Mouse (Mus musculus) intestine, postnatal 0 days (tissue): ENCODE results near the gene Nid1. TPM values are rescaled to one million over a fixed set of nuclear protein-coding genes. Genes with fewer than 3 reads are reported as not detected.
"Not testable (repeated sequence)": the region's sequence is repeated elsewhere in the genome, so short reads cannot be mapped to it uniquely, and the experiment has no call there.

Source experiments
- ATAC-seq: fragments of 200-750 bp; cut with Nextera tagmentation; 2 replicates; pipeline ENCODE4 v1.8.0; 2017; ENCODE audit warnings: mild to moderate bottlenecking, moderate TSS enrichment, moderate library complexity
- H3K27ac ChIP-seq: fragments of 300-500 bp; sonication (generic); 2 replicates; pipeline ENCODE4 v1.5.1; 2014; ENCODE audit warnings: mild to moderate bottlenecking, low read depth, low read length, moderate library complexity
- H3K27me3 ChIP-seq: fragments of 300-500 bp; sonication (generic); replicated peaks from 2 replicates; pipeline ENCODE4 v1.6.1; 2014; ENCODE audit warnings: low read length, mixed read lengths; ENCODE audit not compliant: control insufficient read depth, insufficient read depth
- H3K36me3 ChIP-seq: fragments of 300-500 bp; sonication (generic); 2 replicates; pipeline ENCODE4 v1.6.1; 2014; ENCODE audit warnings: mild to moderate bottlenecking, moderate library complexity; ENCODE audit not compliant: control insufficient read depth, insufficient read depth
- H3K4me1 ChIP-seq: fragments of 300-500 bp; sonication (generic); replicated peaks from 2 replicates; pipeline ENCODE4 v1.6.1; 2014; ENCODE audit warnings: antibody characterized with exemption, low read length, mixed read lengths; ENCODE audit not compliant: control insufficient read depth, insufficient read depth
- H3K4me2 ChIP-seq: fragments of 300-500 bp; sonication (generic); replicated peaks from 2 replicates; pipeline ENCODE4 v1.6.1; 2014; ENCODE audit warnings: low read depth, mild to moderate bottlenecking, moderate library complexity
- H3K4me3 ChIP-seq: fragments of 300-500 bp; sonication (generic); 2 replicates; pipeline ENCODE4 v1.5.1; 2014; ENCODE audit warnings: low read depth, low read length
- H3K9ac ChIP-seq: fragments of 300-500 bp; sonication (generic); 2 replicates; pipeline ENCODE4 v1.6.1; 2014; ENCODE audit warnings: mild to moderate bottlenecking, low read depth, low read length
- H3K9me3 ChIP-seq: fragments of 300-500 bp; sonication (generic); 2 replicates; pipeline ENCODE4 v1.6.1; 2016; ENCODE audit warnings: mixed run types; ENCODE audit not compliant: control insufficient read depth
- WGBS: fragments of 180-500 bp; shearing (Covaris S2); extraction: QIAGEN DNeasy Blood & Tissue Kit; methylation state at CpG from one replicate; pipeline ENCODE4 v1.1.7; 2014; 5-methylcytosine and 5-hydroxymethylcytosine counted together
- polyA plus RNA-seq: library from polyadenylated mRNA; unstranded; fragments of >200 nt; fragmentation: Nextera tagmentation; extraction: Ambion mirVana; gene quantifications from 2 replicates; pipeline ENCODE4 v1.2.1, GENCODE M21; 2015

Nid1 gene
- 34.8 and 36.0 TPM in 2 replicates for polyA plus RNA-seq

DNA sequence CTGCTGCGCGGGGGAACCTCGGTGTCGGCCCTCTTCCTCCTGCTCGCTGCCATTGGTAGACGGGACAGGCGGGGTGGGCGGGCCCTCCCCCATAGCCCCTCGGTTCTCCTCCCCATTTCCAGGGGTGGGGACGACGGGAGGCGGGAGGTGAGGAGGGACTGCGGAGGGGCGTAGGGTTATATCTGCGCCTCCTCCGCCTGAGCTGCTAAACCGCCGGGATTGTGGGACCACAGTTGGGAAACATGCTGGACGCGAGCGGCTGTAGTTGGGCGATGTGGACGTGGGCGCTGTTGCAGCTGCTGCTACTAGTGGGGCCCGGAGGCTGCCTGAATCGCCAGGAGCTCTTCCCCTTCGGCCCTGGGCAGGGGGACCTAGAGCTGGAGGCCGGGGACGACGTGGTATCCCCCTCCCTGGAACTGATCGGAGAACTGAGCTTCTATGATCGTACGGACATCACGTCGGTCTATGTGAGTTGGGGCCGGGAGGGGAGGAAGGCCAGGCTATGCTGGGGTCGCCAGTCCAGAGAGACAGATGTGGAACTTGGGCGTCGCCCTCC is at the start of gene Nid1:
Nid1 (plus strand) TSS at position 92 of the 556 bp plus-strand sequence.
- not testable (repeated sequence) for H3K9ac ChIP-seq, H3K27me3 ChIP-seq, H3K4me1 ChIP-seq, H3K27ac ChIP-seq, H3K36me3 ChIP-seq, H3K9me3 ChIP-seq
- peak within 1 kb of the TSS; percentile 48 for H3K4me2 ChIP-seq
- H3K4me3 ChIP-seq, result peak within 1 kb of the TSS; percentile 22
- ATAC-seq, result peak; percentile 44; the same call in 1 of the 2 replicates
- WGBS, result 0% methylated on average over 19 of the region's 39 CpGs

GRCm38 (mm10) chr13:13393228-13394095 is 43.9 kb upstream of the Nid1 start, which contains the start of gene Gpr137b:
Gene Gpr137b, minus strand, starts transcription at chr13:13394014.
- H3K9ac ChIP-seq, H3K9me3 ChIP-seq, H3K27ac ChIP-seq, H3K27me3 ChIP-seq, H3K36me3 ChIP-seq, H3K4me1 ChIP-seq: not testable (repeated sequence)
- H3K4me3 ChIP-seq, result peak within 1 kb of the TSS; percentile 33
- peak within 1 kb of the TSS; percentile 63 for H3K4me2 ChIP-seq
- under 1% methylated on average over 55 of the region's 78 CpGs for WGBS
- ATAC-seq, result peak; percentile 90

DNA sequence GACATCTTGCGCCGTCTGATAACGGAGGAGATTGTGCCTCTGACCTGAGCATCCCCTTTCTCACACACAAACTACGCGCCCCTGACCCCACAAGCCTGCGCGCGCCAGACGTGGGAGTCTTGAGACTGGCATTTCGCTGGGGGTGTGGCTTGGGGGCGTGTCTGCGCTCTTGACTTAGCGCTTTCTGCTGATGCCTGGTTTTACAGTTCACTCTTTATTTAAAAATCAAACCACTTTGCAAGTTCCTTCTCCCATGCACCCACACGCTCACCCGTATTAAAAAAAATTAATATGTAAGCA is 43.3 kb upstream of the Nid1 start:
- not testable (repeated sequence) for H3K9me3 ChIP-seq, H3K9ac ChIP-seq, H3K36me3 ChIP-seq, H3K27me3 ChIP-seq, H3K27ac ChIP-seq, H3K4me1 ChIP-seq
- Histone ChIP-seq H3K4me2 (peak overlapping the region; percentile 63), H3K4me3 (peak overlapping the region; percentile 33)
- ATAC-seq, result peak; percentile 32
- WGBS, result 0% methylated on average over 12 of the region's 15 CpGs

GRCm38 (mm10) chr13:13400851-13401250 is 36.5 kb upstream of the Nid1 start:
- H3K9me3 ChIP-seq, H3K4me2 ChIP-seq, H3K4me3 ChIP-seq, H3K36me3 ChIP-seq, H3K4me1 ChIP-seq, ATAC-seq, H3K27me3 ChIP-seq, H3K9ac ChIP-seq, H3K27ac ChIP-seq: not testable (repeated sequence)
- WGBS, result 69% methylated on average over 3 of the region's 3 CpGs

DNA sequence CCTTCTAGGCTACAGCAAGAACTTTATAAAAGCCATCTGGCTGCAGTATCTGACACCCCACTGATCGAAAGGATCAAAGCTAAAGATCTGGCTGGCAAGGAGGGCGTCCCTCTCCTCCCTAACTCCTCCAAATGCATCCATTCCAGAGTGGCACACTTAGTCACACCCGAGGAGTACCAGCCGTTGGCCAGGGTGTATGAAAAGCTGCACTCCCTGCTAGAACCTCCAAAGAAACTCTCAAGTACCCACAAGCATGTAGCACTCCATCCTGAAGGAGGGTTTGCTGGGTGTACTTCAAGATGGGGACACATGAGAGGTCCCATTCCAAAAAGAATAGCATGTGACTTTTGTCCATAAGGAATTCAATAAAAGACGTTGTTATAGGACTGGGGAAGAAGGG is 34.5 kb upstream of the Nid1 start:
- not testable (repeated sequence) for H3K9ac ChIP-seq, H3K27ac ChIP-seq, H3K9me3 ChIP-seq, H3K36me3 ChIP-seq, H3K4me2 ChIP-seq, H3K4me1 ChIP-seq, ATAC-seq, H3K4me3 ChIP-seq, H3K27me3 ChIP-seq
- 61% methylated on average over 5 of the region's 5 CpGs for WGBS

DNA sequence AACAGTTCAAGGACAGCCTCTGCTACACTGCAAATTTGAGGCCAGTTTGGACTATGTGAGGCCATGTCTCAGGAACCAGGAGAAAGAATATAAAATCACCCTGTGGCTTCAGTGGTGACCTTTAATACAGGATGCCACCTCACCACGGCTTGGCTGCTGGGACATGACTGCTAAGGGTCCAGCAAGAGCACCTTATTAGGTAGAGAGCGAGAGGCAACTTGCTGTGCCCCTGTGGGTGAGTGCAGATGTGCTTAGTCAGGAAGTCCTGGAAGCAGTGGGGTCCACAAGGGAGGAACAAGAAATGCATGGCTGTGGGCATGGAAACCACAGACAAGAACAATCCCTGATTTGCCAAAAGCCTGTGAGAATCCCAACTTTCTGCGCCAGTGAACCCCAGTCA is 34.0 kb upstream of the Nid1 start:
- 71% methylated on average over 2 of the region's 3 CpGs for WGBS
- H3K4me3 ChIP-seq, H3K27me3 ChIP-seq, ATAC-seq, H3K4me2 ChIP-seq, H3K36me3 ChIP-seq, H3K9me3 ChIP-seq, H3K4me1 ChIP-seq, H3K27ac ChIP-seq, H3K9ac ChIP-seq: not testable (repeated sequence)

DNA sequence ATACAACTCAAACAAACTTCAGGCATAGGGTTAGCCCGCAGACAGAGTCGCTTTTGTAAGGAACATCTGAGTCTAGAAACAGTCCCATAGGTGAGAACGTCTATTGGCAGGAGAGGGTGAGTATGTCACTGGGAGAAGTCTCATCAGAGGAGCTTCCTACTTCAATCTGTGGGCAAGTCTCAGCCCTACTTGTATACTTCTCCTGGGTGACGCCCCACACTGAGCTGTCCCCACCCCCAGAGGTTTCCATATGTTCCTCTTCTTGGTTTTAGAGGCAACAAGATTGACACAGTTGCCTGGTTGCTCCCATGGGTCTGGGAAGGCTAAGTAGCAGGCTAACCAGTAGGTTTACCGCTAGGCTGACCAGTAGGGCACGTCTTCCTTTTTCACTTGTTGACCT is 33.5 kb upstream of the Nid1 start:
- WGBS, result 66% methylated on average over 4 of the region's 6 CpGs
- H3K36me3 ChIP-seq, H3K4me2 ChIP-seq, H3K27ac ChIP-seq, H3K27me3 ChIP-seq, H3K9me3 ChIP-seq, ATAC-seq, H3K4me1 ChIP-seq, H3K4me3 ChIP-seq, H3K9ac ChIP-seq: not testable (repeated sequence)

GRCm38 (mm10) chr13:13404517-13405155 is 32.7 kb upstream of the Nid1 start:
- not testable (repeated sequence) for H3K27ac ChIP-seq, H3K27me3 ChIP-seq, H3K9me3 ChIP-seq, H3K4me2 ChIP-seq, H3K4me1 ChIP-seq, H3K9ac ChIP-seq, H3K4me3 ChIP-seq, ATAC-seq, H3K36me3 ChIP-seq
- 74% methylated on average over 6 of the region's 6 CpGs for WGBS

DNA sequence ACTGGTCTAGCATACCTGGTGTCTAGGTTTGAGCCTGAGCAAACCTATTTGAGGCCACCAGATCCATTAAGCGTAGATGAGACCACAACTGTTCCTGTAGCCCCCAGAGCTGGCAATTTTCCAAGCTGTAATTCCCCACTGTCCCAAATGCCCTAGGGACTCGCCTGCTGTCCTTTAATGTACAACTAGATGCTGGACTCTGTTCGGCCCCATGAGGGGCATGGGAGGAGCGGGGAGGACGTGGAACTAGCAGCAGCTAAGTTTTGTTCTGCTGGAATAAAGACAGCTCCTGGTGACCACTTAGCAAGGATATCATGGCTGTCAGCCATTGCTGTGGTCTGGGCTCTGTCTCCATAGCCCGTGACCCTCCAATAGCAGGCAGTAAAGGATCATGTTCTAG is 31.8 kb upstream of the Nid1 start:
- not testable (repeated sequence) for H3K27ac ChIP-seq, H3K4me1 ChIP-seq, H3K27me3 ChIP-seq, H3K36me3 ChIP-seq, ATAC-seq, H3K9me3 ChIP-seq, H3K4me2 ChIP-seq, H3K4me3 ChIP-seq, H3K9ac ChIP-seq
- no CpG with 5 or more reads among the region's 6 CpGs for WGBS
